Mouse (Mus musculus): Measurements from ENCODE around the gene Gm3045. TPM values are rescaled to one million over a fixed set of nuclear protein-coding genes. Genes with fewer than 3 reads are reported as not detected.

Gm3045 gene
- total RNA-seq (2021): not detected
- long read RNA-seq, experiment 1: 0 reads
- long read RNA-seq, experiment 2: 0 reads

DNA sequence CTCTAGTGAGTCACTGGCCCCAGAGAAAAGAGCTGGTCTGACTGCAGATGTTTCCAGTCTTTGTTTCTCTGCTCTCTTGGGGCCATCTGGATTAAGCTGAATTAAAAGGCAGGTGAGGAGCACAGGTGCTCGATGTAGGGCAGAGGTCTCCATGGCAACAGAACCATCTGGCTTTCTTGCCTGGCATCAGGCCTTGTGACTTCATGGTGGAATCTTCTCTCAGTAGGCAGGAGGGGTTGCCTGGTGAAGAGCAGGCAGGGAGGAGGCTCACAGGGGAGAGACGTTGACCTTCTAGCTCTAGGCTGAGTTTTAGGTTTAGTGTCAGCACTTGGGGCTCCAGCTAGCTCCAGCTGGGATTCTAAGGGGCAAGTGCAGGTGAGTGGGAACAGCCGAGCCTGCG lies at the start of gene Gm3045:
TSS of gene Gm3045 (plus strand) at position 230 of the 400 bp plus-strand sequence.
- no peak for DNase-seq (ENCODE audit: low spot score in 2 of 2)
- intact Hi-C loops (cut with DNase I): no loop called here

DNA sequence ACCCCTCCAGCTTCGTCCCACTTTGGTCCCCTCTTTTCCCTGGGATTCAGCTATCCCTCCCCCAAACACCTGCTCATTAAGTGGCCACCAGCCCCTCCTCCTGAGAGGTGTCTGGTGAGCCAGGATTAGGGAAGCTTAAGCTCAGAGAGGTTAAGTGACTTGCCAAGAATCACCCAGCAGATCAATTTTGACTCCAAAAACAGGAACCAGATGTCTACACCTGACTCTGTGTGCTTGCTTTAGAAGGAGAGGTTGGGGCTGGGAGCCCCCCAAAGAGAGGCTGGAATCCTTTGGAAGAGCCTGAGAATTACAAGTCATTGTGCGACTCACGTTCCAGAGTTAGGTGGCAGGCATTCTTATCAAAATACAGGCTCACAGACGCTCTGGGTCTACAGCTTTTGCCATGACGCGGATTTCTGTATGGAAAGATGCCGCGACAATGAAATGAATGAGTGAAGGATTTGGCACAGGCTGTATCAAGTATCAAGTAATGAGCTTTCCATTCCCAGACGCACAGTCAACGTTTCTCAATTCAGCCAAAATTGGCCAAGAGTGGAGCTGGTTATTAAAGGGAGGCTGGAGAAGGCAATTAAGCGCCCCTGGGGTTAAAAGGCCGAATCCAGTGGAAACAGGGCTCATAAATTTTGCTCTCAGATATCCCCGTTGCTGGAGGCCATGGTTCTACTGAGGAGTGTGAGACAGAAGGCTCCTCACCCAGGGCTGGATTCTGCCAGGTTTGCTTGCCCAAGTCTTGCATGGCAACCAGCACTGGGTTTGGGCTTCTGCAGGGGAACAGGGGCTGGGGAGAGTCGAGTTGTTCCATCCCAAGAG lies 45.3 kb upstream of the Gm3045 start:
- intact Hi-C loops (cut with DNase I): no loop called here
- no peak for DNase-seq (ENCODE audit: low spot score in 2 of 2)

DNA sequence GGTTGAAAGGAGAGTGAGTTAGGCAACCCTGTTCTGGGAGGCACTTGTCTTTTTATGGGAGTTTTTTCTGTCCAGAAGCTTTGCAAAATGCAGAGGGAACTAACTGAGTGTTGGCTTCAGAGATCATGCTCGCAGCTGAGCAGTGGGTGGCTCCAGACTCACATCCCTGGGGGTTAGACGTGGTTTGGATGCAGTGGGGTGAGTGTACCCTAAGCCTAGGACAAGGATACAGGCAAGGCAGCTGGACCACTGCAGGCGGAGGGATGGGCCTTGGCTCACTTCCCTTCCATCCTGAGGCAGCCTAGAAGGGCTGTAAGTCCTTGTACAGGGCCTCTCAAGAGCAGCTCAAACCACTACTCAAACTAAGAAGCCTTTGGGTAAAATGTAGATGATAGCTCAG lies 43.0 kb upstream of the Gm3045 start:
- no peak for DNase-seq (ENCODE audit: low spot score in 2 of 2)
- intact Hi-C loops (cut with DNase I): no loop called here

DNA sequence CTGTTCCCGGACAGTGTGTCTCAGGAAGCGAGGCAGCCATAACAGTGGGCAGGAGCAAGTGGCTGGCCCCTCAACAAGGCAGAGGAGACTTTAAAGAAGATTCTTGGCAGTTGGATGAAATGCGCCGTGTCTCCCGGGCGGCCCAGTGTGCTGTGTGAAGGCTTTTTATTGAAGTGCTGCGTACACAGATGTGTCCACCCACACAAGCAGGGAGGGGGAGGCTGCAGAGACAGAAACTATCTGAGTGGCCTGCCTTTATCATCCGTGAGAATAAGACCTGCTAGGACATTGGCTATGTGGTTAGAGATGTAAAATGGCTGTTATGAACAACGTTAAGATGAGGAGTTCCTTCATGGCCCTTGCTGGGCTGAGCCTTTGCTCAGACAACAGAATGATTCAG lies 40.0 kb upstream of the Gm3045 start:
- peak; percentile 16 to 51 for DNase-seq (ENCODE audit: low spot score in 2 of 2)
- intact Hi-C loops (cut with DNase I): no loop called here

DNA sequence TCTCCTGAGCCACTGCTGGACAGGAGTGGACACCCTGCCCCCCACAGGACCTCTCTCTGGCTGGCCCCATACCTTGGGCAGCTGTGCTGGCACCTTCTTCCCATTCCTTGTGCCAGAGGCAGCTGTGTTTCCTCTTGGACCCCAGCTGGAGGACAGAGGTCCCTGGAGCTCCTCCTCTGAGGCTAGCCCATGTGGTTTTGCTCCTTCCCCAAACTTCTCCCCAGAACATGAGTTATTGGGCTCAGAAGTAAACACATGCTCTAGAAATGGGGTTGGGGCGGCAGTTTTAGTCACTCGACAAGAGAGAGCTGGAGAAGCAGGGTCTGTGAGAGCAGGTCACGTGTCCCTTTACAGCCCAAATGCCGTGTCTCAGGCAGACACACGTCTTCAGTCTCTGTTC lies 39.0 kb upstream of the Gm3045 start:
- intact Hi-C loops (cut with DNase I): no loop called here

DNA sequence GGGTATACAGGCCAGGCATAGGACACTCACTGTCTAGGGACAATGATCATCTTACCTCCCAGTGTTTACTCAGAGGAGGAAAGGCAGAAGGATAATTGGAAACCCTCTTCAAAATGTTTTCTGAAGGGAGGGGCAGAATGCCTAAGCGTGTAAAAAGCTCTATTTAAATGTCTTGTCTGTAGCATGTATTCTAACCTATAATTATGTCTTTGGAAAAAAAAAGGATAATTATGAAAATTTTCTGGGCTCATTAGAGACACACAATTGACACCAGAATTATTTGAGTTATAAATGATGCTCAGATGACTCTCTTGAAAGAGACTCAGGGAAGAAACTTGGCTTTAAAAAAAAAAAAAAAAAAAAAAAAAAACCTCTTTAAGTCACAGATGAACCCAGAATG lies 38.4 kb upstream of the Gm3045 start:
- DNase-seq (ENCODE audit: low spot score in 2 of 2): no peak
- intact Hi-C loops (cut with DNase I): no loop called here

More for the DNA sequence above, 39.0 kb upstream of the Gm3045 start:
- DNase-seq (ENCODE audit: low spot score in 2 of 2): no peak

DNA sequence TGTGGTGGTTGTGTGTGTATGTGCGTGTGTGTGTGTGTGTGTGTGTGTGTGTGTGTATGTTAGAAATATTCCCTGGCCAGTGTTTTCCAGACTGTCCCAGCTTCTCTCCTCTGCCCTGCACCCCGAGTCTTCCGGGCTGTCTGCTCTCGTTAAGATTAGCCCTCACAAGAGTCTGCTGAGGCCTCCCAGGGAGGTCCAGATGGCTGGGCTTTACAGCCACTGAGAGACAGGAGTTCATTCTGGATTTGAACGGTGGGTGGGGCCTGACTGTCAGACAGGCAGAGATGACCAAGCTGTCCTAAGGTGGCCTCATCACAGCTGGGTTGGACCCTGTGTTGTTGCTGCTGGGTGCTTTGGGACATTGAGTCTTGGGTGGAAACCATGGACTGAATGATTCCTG lies 28.8 kb upstream of the Gm3045 start:
- no peak for DNase-seq (ENCODE audit: low spot score in 2 of 2)
- intact Hi-C loops (cut with DNase I): no loop called here

DNA sequence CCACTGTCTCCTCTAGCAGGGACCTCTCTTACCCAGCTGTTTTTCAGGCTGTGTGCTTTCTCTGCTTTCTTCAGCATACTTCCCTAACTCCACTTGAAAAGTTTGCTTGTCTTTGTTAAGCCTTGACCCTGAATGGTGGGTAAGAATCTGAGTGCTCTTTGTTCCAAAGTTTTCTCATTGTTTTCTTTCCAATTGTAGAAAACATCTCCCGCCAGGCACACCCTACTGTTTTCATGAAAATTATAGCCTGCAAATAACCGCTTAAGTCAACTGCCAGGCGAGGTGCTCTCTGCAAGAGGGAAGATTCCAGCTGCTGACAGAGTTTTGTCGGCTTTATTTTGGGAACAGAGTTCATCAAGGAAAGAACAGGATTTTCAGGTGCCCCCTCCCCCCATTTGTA lies 25.2 kb upstream of the Gm3045 start:
- no peak for DNase-seq (ENCODE audit: low spot score in 2 of 2)
- intact Hi-C loops (cut with DNase I): no loop called here

DNA sequence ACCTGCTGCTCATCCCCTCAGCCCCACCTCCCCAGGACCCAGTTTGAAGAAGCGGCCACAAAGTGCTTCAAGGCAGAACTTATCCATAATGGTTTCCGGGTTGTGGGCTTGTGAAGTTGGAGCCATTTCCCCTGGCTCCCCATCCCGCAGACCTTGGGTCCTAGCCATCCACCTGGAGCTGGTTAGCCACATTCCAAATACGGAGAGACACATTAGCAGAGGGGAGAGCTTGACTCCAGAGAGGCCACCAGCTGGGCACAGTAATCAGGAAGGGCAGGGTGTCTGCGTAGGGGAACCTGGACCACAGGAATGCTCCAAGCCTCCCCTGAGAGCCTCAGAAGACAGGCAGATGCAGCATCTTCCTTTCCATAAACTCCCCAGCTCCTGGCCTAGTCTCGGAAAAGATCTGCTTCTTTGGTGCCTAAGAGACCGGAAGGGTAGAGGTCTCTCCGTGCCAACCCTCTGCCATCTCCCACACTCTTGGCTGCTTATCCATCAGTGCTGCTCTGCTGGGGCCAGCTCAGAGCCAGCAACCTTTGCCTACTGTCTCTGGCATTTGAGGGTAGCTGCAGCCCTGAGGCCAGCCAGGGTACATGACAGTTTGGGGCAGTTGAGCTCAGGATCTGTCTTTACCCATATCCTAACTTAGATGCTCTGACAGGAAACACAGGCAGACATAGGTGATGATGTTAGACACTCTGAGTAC lies 22.9 kb upstream of the Gm3045 start:
- no peak for DNase-seq (ENCODE audit: low spot score in 2 of 2)
- intact Hi-C loops (cut with DNase I): no loop called here

DNA sequence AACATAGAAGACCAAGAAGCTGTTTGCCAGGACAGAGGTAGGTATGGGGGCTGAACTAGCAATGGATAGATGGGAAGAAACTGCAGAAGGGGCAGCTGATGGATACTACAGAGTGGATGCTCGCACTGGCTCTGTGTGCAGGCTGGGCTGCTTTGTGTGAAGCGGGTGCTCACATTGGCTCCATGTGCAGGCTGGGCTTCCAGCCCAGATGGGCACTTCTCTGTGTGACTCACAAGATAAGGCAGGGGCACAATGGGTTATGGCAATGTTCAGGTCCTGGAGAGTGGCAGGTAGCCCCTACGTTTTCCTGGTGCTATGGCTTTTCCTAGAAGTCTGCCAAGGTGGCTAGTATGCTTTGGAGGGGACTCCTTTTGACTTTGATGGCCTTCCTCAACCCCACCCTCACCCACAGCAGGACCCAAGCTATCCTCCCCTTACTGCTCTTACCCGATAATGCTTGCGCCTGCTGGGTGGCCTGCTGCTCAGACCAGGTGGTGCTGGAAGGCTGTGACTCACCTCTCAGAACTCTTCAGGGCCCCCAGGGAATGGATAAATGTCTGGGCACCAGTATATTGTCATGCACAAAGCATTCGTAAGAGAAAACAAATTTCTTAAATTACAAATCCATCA lies 21.8 kb upstream of the Gm3045 start:
- no peak for DNase-seq (ENCODE audit: low spot score in 2 of 2)

DNA sequence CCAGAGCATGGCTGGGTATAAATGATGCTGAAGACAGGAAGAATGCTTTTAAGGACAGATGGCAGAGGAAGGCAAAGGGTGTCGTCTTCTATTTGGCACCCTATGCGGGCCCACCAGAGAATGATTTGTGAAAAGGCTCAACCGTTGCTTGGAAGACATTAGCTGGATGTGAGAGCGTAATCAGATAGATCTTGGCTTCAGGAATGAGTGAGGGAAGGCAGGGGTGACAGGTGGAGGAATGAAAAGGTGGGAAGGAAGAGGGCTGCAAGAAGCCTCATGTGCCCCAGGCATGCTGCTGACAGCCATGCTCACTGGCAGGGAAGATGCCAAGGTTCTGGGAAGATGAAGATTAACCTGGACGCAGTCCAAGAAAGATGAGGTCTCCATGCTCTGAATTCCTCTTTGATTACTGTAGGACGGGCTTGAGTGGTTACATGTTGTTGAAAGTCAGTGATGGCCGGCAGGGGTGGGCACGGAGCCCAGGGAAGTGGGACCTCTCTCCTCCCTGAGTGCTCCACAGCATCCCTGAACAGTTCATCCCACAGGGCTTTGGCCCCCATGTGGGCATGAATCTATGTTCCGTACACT lies 14.0 kb upstream of the Gm3045 start:
- DNase-seq (ENCODE audit: low spot score in 2 of 2): no peak
- intact Hi-C loops (cut with DNase I): no loop called here

More for the DNA sequence above, 21.8 kb upstream of the Gm3045 start:
- intact Hi-C loops (cut with DNase I): no loop called here

DNA sequence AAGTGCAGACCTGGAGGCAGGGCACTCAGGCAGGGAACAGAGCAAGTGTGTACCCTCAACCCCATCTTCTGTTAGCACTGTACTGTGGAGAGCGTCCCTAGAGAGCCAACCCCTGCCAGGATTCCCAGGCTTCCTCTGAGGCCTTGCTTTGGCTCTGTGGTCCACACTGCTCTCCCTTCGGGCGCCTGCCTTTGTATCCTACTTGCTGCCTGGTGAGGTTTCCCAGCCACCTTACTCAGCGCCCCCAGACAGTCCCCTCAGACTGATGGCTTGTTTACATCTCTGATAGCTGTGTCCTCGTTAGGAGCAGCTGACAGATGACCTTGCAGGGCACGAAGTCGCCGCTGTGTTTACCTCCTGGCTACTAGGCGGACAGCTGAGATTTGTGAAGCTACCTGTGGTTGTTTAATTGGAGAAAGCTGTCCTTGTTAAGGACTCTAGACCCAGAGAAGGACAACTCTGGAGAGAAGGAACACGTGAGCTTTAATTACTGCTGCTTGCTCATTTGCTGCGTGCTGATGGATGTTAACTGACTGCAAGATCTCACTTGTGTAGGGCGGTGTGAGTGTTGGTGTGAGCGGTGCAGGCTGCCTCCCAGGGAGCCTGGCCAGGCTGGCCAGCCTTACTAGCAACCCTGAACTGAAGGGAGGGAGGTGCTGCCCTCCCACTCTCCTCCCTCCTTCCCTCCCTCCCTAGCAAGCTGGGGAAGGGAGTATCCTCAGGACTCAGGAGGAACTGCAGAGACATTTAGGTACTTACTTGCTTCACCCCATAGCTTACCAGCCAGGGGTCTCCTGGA lies 7.5 kb upstream of the Gm3045 start:
- intact Hi-C loops (cut with DNase I): no loop called here
- no peak for DNase-seq (ENCODE audit: low spot score in 2 of 2)

DNA sequence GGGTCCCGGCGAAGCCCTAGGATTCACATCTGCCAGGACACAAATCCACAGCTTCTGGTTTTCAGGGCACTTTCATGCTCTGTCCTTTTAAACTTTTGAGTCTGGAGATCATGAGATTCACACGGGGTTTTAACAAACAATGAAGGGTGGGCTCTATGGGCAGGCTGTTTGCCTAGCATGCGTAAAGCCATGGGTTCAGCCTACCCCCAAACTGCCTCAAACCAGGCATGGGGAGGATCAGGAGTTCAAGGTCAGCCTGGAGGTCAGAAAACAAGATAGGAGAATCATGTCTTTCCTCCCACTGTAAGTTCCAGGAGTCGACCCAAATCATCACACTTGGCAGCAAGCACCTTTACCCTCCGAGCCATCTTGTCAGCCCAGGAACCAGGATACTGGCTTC lies 6.9 kb upstream of the Gm3045 start:
- no peak for DNase-seq (ENCODE audit: low spot score in 2 of 2)
- intact Hi-C loops (cut with DNase I): no loop called here

DNA sequence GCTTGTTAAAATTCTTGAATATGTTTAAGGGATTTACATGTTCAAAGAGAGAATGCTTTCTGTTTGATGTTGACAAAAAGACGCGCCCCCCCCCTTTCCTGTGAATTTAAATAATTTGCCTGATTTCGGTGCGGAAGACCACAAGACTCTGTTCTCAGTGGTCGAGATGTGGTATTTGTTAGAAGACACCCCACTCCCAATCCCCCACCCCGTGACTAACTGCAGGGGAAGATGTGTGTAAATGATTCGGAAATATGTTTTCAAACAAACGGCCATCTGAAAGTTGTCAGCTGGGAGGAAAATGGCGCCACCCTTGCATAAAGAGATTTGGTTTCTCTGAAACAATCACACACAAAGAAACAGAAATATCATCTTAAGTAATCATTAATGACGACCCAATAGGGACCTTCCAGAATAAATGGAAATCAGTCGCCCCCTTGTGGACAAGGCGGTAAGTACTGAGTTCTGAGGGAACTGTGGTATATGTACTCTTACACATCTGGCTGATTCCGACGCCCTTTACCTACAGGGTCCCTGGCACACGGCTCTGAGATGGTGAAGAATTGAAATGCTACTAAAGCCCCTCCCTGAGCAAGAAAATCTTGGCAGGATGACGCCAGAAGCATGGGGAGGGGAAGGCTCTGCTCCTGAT lies 4.2 kb upstream of the Gm3045 start:
- peak; percentile 67 to 87 for DNase-seq (ENCODE audit: low spot score in 2 of 2)
- intact Hi-C loops (cut with DNase I): loop anchor here (1.0 to 5.0 kb wide), 2 partner anchors 125 to 143 kb away; partner anchors contain the start of gene Cxcl14

DNA sequence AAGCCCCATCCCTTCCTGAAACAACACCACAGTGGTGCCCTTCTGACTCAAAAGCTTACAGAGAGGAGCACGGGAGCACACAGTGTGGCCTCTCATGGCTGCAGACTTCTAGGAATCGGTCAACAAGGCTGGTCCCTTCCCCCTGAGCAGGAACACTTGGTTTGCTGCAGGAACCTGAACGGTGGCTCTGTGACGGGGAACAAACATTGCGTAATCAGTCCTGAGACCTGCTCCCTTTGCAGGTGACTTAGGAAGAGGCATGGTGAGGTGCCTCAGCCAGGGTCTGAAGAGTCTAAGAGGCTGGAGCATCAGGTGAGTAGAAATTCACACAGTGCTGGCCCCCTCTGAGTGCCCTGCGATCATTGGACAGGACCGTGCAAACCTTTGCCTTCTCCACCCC lies 463 bp upstream of the Gm3045 start:
- DNase-seq (ENCODE audit: low spot score in 2 of 2): no peak
- intact Hi-C loops (cut with DNase I): no loop called here

DNA sequence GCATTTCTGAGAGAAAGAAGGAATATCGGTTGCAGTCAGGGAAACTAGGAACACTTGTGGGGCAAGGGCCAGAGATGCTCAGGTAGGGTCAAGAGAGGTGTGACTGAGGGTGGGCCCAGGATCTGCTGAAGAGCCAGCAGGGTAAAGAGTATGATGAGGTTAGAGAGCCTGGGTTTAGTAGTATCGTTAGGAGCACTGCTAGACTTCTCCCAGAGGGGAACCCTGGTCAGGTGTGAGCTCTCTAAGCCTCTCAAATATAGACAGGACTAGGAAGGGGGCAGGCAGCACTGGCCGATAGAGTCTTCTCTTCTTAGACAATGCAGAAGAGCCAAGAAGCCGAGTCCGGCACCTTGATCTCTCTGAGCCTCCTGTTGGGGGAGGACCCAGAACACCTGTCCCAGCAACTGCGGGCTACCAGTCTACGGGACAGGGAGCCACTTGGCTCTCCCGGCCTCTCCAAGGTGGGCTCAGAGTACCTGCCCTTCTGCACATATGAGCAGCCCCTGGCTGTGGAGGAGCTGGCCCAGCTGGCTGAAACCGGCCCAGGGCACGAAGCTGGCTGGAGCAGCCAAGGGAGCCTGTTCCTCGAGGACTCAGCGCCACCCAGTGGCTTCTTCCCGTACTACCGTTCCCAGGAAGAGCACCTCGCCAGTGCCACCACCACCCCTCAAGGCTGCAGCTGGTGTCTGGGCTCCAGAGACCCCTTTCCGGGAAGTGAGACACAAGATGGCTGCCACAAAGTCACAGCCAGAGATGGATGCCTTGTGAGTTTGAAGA lies 2.5 kb downstream of the Gm3045 start:
- intact Hi-C loops (cut with DNase I): loop anchor here (2.0 kb wide), 1 partner anchor 232 kb away; no protein-coding TSS in a partner anchor
- DNase-seq (ENCODE audit: low spot score in 2 of 2): peak; percentile 78 to 86

DNA sequence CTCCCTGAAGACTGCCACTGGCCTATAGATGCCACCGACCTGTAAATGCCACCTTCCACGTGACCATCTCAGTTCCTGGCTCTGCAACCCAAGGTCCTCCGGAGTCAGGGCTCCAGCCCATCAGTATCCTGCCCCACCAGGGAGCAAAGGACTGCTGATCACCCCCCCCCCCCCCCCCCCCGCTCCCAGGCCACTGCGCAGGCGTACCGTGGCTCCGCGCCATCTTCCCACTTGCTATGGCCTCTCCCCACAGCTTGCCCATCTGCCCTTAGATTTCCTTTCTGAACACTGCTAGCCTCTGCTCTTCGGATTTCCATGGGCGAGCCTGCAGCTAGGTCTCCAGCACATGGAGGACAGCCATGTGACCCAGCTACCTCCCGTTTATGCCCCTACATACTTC lies 6.1 kb downstream of the Gm3045 start:
- intact Hi-C loops (cut with DNase I): no loop called here
- no peak for DNase-seq (ENCODE audit: low spot score in 2 of 2)

DNA sequence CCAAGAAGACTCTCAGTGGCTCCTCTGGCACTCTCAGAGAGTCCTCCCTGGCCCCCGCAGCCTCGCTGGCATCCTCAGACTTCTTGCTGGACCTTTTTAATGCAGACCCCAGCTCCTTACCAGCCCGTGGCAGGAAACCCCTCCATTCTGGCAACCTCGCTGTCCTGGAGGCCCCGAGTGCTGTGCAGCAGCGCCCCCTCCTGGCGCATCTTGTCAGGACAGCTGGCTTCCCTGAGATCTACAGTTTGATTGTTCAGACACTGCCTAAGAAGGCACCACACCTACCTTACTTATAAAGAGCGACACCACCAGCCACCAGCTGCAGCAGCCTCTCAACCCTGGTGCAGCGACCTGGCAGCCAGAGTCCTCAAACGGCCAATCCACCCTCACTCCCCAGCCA lies 7.1 kb downstream of the Gm3045 start:
- intact Hi-C loops (cut with DNase I): no loop called here
- DNase-seq (ENCODE audit: low spot score in 2 of 2): peak; percentile 74 to 83

Data from left cerebral cortex, postnatal 14 days (tissue).